Mouse (Mus musculus) ES-Bruce4 (cell line): ENCODE measurements around the gene Spg20.

Source experiments
- CTCF ChIP-seq: IDR thresholded peaks from one replicate; pipeline ENCODE4 v1.8.1; 2011; ENCODE audit warnings: low read depth, low read length
- EP300 ChIP-seq: IDR thresholded peaks from 2 replicates; pipeline ENCODE4 v1.6.1; 2011; ENCODE audit warnings: low read depth, low read length; ENCODE audit not compliant: insufficient read depth
- POLR2A ChIP-seq: IDR thresholded peaks from one replicate; pipeline ENCODE4 v1.8.1; 2011; ENCODE audit warnings: low read length; ENCODE audit not compliant: insufficient read depth

- no peak for TF ChIP-seq POLR2A
- no peak for TF ChIP-seq CTCF
- TF ChIP-seq EP300 = no peak
These were observed 36.2 kb downstream of the Spg20 start for GRCm38 (mm10) chr3:55148091-55148490.
